Mouse (Mus musculus): Measurements from ENCODE around the gene Crybg1.

- TF ChIP-seq CTCF (IDR thresholded peaks at IDR 0.05; ENCODE audit: control insufficient read depth, insufficient read depth, insufficient replicate concordance, low read depth, low read length) = no peak
- TF ChIP-seq POLR2A (IDR thresholded peaks at IDR 0.05; ENCODE audit: control insufficient read depth, low read depth, low read length) = no peak
Measured at GRCm38 (mm10) chr10:43939136-43939662, 209.5 kb downstream of the Crybg1 start.
